Mouse (Mus musculus): ENCODE results near the gene Nf2. TPM values are rescaled to one million over a fixed set of nuclear protein-coding genes. Genes with fewer than 3 reads are reported as not detected.

Gene Nf2
- 68.1 and 68.7 TPM in 2 replicates for polyA plus RNA-seq (2016; fragmentation: Nextera tagmentation; extraction: Ambion mirVana)

GRCm38 (mm10) chr11:4849258-4849943 is at the start of gene Nf2:
TSS of gene Nf2 (minus strand) at chr11:4849536.
- WGBS: under 1% methylated on average over 60 of the region's 60 CpGs
- H3K9me3 ChIP-seq: no peaks in the 10 kb centered on the region
- peak; percentile 97 for DNase-seq (ENCODE audit: low spot score)
- no peaks in the 10 kb centered on the region for H3K27me3 ChIP-seq (replicated peaks; ENCODE audit: low read depth, poor library complexity, severe bottlenecking)
- peaks cover 17% of the 10 kb centered on the region for H3K36me3 ChIP-seq (replicated peaks)
- peak within 1 kb of the TSS; percentile 77 for H3K4me3 ChIP-seq
- H3K4me1 ChIP-seq: peaks cover 17% of the 10 kb centered on the region
- peak within 1 kb of the TSS; percentile 91 for H3K27ac ChIP-seq (replicated peaks)

GRCm38 (mm10) chr11:4894848-4895816 is 45.8 kb upstream of the Nf2 start, which contains the start of gene Thoc5:
TSS of gene Thoc5 (plus strand) at chr11:4895320.
- H3K27ac ChIP-seq (replicated peaks): peak within 1 kb of the TSS; percentile 88

GRCm38 (mm10) chr11:4886987-4887386 is 37.7 kb upstream of the Nf2 start:
- 93% methylated on average over 3 of the region's 3 CpGs for WGBS
- peaks cover 85% of the 10 kb centered on the region for H3K36me3 ChIP-seq (replicated peaks)
- H3K9me3 ChIP-seq: no peaks in the 10 kb centered on the region
- H3K27ac ChIP-seq (replicated peaks): no peak overlapping the region
- no peak for DNase-seq (ENCODE audit: low spot score)
- H3K4me1 ChIP-seq: peaks cover 8% of the 10 kb centered on the region
- H3K4me3 ChIP-seq: no peak overlapping the region
- no peaks in the 10 kb centered on the region for H3K27me3 ChIP-seq (replicated peaks; ENCODE audit: low read depth, poor library complexity, severe bottlenecking)

More at GRCm38 (mm10) chr11:4894848-4895816, 45.8 kb upstream of the Nf2 start, which contains the start of gene Thoc5:
- H3K36me3 ChIP-seq (replicated peaks): peaks cover 62% of the 10 kb centered on the region
- peak; percentile 88 for DNase-seq (ENCODE audit: low spot score)
- no peaks in the 10 kb centered on the region for H3K27me3 ChIP-seq (replicated peaks; ENCODE audit: low read depth, poor library complexity, severe bottlenecking)
- peaks cover 8% of the 10 kb centered on the region for H3K4me1 ChIP-seq
- WGBS: 3% methylated on average over 52 of the region's 52 CpGs
- peak within 1 kb of the TSS; percentile 80 for H3K4me3 ChIP-seq
- no peaks in the 10 kb centered on the region for H3K9me3 ChIP-seq

DNA sequence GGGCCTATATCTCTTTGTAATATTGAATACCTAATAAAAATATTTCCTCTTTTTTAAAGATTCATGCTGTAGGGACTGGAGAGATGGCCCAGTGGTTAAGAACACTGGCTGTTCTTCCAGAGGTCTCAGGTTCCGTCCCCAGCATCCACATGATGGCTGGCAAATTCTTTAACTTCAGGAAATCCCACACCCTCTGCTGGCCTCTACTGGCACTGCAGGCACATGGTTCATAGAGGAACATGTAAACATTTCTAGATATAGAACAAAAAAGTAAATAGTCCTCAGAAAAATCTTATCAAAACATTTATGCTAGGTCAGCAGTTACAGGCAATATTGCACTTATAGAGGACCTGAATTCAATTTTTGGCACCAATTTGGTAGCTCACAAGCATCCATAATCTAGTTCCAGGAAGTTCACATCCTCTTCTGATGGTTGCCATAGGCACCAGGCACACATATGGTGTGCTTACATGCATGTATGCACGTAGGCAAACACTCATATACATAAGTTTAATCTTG is 36.1 kb upstream of the Nf2 start:
- Histone ChIP-seq H3K4me1 (peaks cover 8% of the 10 kb centered on the region), H3K9me3 (no peaks in the 10 kb centered on the region), H3K27me3 (replicated peaks; ENCODE audit: low read depth, poor library complexity, severe bottlenecking) (no peaks in the 10 kb centered on the region), H3K4me3 (no peak overlapping the region), H3K36me3 (replicated peaks) (peaks cover 74% of the 10 kb centered on the region), H3K27ac (replicated peaks) (no peak overlapping the region)
- DNase-seq (ENCODE audit: low spot score): peak; percentile 59
- 66% methylated on average over 2 of the region's 2 CpGs for WGBS

DNA sequence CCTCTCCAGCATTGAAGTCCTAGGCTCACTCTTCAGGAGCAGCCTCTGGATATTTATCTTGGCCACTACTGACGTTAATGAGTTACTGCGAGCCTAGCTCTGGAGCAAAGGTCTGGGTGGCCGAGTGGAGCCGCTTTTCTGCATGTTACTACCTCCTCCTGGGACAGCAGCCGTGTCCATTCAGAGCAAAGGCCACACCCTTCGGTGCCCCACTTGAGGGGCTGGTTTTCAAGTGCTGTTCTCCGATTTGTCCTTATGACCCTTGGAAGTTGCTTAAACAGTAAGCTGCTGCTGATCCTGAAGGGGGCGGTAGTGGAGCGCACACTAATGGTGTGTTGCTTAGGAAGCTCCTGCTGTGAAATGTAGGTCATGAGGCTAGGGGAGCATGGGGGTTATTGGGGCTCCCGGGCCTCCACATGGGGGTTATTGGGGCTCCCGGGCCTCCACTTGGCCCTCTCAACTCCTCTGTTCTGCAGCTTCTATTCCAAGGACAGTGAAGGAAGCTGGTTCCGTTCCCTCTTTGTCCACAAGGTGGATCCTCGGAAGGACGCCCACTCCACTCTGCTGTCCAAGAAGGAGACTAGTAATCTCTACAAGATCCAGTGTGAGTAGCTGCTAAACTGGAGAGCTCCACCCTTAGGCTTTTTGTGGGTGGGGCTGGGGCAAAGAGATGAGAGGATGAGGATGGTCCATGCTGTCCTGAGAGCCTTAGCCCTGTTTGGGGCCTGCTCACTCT is 33.7 kb upstream of the Nf2 start:
- Histone ChIP-seq H3K4me1 (peaks cover 13% of the 10 kb centered on the region), H3K27me3 (replicated peaks; ENCODE audit: low read depth, poor library complexity, severe bottlenecking) (no peaks in the 10 kb centered on the region), H3K4me3 (no peak overlapping the region), H3K36me3 (replicated peaks) (peaks cover 51% of the 10 kb centered on the region), H3K27ac (replicated peaks) (no peak overlapping the region), H3K9me3 (no peaks in the 10 kb centered on the region)
- 53% methylated on average over 14 of the region's 14 CpGs for WGBS
- peak; percentile 38 for DNase-seq (ENCODE audit: low spot score)

- no peak overlapping the region for H3K4me3 ChIP-seq
- peaks cover 42% of the 10 kb centered on the region for H3K36me3 ChIP-seq (replicated peaks)
- H3K4me1 ChIP-seq: peaks cover 13% of the 10 kb centered on the region
- no peaks in the 10 kb centered on the region for H3K27me3 ChIP-seq (replicated peaks; ENCODE audit: low read depth, poor library complexity, severe bottlenecking)
- WGBS: 84% methylated on average over 4 of the region's 4 CpGs
- H3K27ac ChIP-seq (replicated peaks): no peak overlapping the region
- H3K9me3 ChIP-seq: peaks cover 3% of the 10 kb centered on the region; the same call in 1 of the 2 replicates
- DNase-seq (ENCODE audit: low spot score): no peak
These were observed 31.8 kb upstream of the Nf2 start for GRCm38 (mm10) chr11:4881087-4881486.

DNA sequence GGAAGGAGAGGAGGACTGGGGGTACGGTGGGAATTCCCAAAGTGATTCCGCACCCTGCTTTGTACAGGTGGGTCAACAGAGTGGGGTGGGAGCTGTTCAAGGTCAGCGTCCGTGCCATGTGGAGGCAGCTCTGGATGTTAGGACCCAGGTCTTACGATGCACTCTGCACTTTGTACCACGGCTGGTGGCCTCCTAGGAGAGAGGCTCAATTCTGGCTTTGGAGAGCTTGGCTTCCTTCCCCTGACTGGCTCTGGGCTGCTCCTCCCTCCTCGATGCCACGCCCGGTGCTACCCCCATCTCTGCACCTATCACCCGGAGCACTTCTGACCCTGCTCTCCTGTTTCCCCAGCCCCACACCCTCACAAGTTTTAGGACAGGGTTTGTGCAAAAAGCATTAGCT is 25.2 kb upstream of the Nf2 start:
- WGBS: 4% methylated on average over 10 of the region's 10 CpGs
- Histone ChIP-seq H3K36me3 (replicated peaks) (peaks cover 15% of the 10 kb centered on the region), H3K27ac (replicated peaks) (peak overlapping the region; percentile 90), H3K4me1 (peaks cover 15% of the 10 kb centered on the region), H3K9me3 (peaks cover 4% of the 10 kb centered on the region; the same call in 1 of the 2 replicates), H3K27me3 (replicated peaks; ENCODE audit: low read depth, poor library complexity, severe bottlenecking) (no peaks in the 10 kb centered on the region), H3K4me3 (peak overlapping the region; percentile 88)
- peak; percentile 46 for DNase-seq (ENCODE audit: low spot score)

GRCm38 (mm10) chr11:4873755-4874475 is 24.6 kb upstream of the Nf2 start, which contains the start of gene Nipsnap1:
TSS of gene Nipsnap1 (plus strand) at chr11:4873951.
- H3K27me3 ChIP-seq (replicated peaks; ENCODE audit: low read depth, poor library complexity, severe bottlenecking): no peaks in the 10 kb centered on the region
- H3K36me3 ChIP-seq (replicated peaks): peaks cover 15% of the 10 kb centered on the region
- 1% methylated on average over 30 of the region's 30 CpGs for WGBS
- H3K9me3 ChIP-seq: peaks cover 4% of the 10 kb centered on the region; the same call in 1 of the 2 replicates
- H3K4me3 ChIP-seq: peak within 1 kb of the TSS; percentile 88
- DNase-seq (ENCODE audit: low spot score): peak; percentile 89
- H3K4me1 ChIP-seq: peaks cover 13% of the 10 kb centered on the region
- H3K27ac ChIP-seq (replicated peaks): peak within 1 kb of the TSS; percentile 90

- Histone ChIP-seq H3K36me3 (replicated peaks) (no peaks in the 10 kb centered on the region), H3K27me3 (replicated peaks; ENCODE audit: low read depth, poor library complexity, severe bottlenecking) (no peaks in the 10 kb centered on the region), H3K4me1 (peaks cover 20% of the 10 kb centered on the region), H3K27ac (replicated peaks) (no peak overlapping the region), H3K4me3 (no peak overlapping the region), H3K9me3 (no peaks in the 10 kb centered on the region)
- peak; percentile 62 for DNase-seq (ENCODE audit: low spot score)
- 30% methylated on average over 10 of the region's 10 CpGs for WGBS
These were observed 16.4 kb upstream of the Nf2 start for GRCm38 (mm10) chr11:4865645-4866251.

- Histone ChIP-seq H3K27me3 (replicated peaks; ENCODE audit: low read depth, poor library complexity, severe bottlenecking) (no peaks in the 10 kb centered on the region), H3K36me3 (replicated peaks) (no peaks in the 10 kb centered on the region), H3K4me1 (peaks cover 20% of the 10 kb centered on the region), H3K9me3 (no peaks in the 10 kb centered on the region), H3K4me3 (no peak overlapping the region), H3K27ac (replicated peaks) (peak overlapping the region; percentile 81)
- DNase-seq (ENCODE audit: low spot score): no peak
- WGBS: 95% methylated on average over 1 of the region's 1 CpGs
These were observed 13.4 kb upstream of the Nf2 start for GRCm38 (mm10) chr11:4862730-4863129.
